Mouse (Mus musculus) macrophage (primary cell): ENCODE measurements around the gene Fjx1. TPM values are rescaled to one million over a fixed set of nuclear protein-coding genes. Genes with fewer than 3 reads are reported as not detected.

Experiments
- H3K27ac ChIP-seq: fragments of 350-480 bp; formaldehyde crosslinking; 2 replicates; pipeline ENCODE4 v1.9.0; 2021
- H3K36me3 ChIP-seq: fragments of 350-480 bp; formaldehyde crosslinking; 2 replicates; pipeline ENCODE4 v1.9.0; 2021; ENCODE audit errors: inconsistent target
- H3K4me3 ChIP-seq: fragments of 350-480 bp; formaldehyde crosslinking; 2 replicates; pipeline ENCODE4 v1.9.0; 2021; ENCODE audit errors: inconsistent target
- H3K79me2 ChIP-seq: fragments of 350-480 bp; formaldehyde crosslinking; 2 replicates; pipeline ENCODE4 v1.9.0; 2021; ENCODE audit errors: inconsistent target
- WGBS: methylation state at CpG from one replicate; pipeline ENCODE4 v1.1.7; 2026; ENCODE audit warnings: inconsistent platforms; ENCODE audit not compliant: missing documents; 5-methylcytosine and 5-hydroxymethylcytosine counted together
- polyA plus RNA-seq: library from polyadenylated mRNA; stranded (reverse); fragments of 250-400 nt; gene quantifications from 3 replicates; pipeline ENCODE4 v1.2.4, GENCODE M21; 2018; ENCODE audit warnings: inconsistent platforms
- total RNA-seq, 78 experiments: library from RNA; depleted of rRNA; stranded (reverse); fragments of 250-400 nt; gene quantifications; 1 replicate in 9 of 78; 2 replicates in 24 of 78; 3 replicates in 43 of 78; 4 replicates in 2 of 78; pipeline ENCODE4 v1.2.4; 2018; ENCODE audit warnings: inconsistent platforms in 56 of 78

Fjx1 gene
- total RNA-seq (2018; cell fraction: chromatin; rRNA removed) = under 1 TPM in 4 of 26 experiments, not detected in 22; 0.37 to 0.92 (median 0.54) TPM
- total RNA-seq (2018; cell fraction: cytosol; rRNA removed) = under 1 TPM in 8 of 26 experiments, not detected in 18; 0.03 to 0.94 (median 0.20) TPM
- total RNA-seq (2018; cell fraction: nucleus; rRNA removed) = under 1 TPM in 7 of 26 experiments, not detected in 19; 0.29 to 0.68 (median 0.45) TPM
- not detected in 3 replicates for polyA plus RNA-seq

- H3K79me2 ChIP-seq = no peaks in the 10 kb centered on the region
- 3% methylated on average over 43 of the region's 49 CpGs for WGBS
- no peak within 1 kb of the TSS for H3K27ac ChIP-seq
- no peaks in the 10 kb centered on the region for H3K36me3 ChIP-seq
- H3K4me3 ChIP-seq = no peak within 1 kb of the TSS
Observed at GRCm38 (mm10) chr2:102451671-102452549, at the start of gene Fjx1. Fjx1 (minus strand) TSS chr2:102452499.

GRCm38 (mm10) chr2:102500001-102500689 lies 47.8 kb upstream of the Fjx1 start:
- 24% methylated on average over 4 of the region's 4 CpGs for WGBS
- H3K36me3 ChIP-seq = no peaks in the 10 kb centered on the region
- H3K79me2 ChIP-seq = no peaks in the 10 kb centered on the region
- H3K27ac ChIP-seq = no peak overlapping the region
- H3K4me3 ChIP-seq = no peak overlapping the region

DNA sequence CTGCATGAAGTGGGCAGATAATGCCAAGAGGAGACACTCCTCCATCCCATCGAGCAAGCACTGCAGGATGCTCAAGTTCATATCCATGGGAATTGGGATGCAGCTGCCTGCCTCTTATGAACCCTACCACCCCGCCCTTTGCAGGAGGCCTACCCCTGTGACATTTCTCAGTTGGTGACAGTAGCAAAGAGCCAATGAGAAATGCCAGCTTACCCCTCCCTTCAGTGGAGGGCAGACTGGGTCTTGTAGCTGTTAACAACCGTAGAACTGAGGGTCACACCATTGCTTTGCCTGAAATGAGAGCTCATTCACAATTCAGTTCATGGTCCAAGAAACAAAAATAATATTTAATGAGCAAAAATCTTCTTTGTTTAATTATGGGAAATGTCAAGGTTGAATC lies 28.4 kb upstream of the Fjx1 start:
- Histone ChIP-seq H3K79me2 (no peaks in the 10 kb centered on the region), H3K4me3 (no peak overlapping the region), H3K27ac (no peak overlapping the region), H3K36me3 (no peaks in the 10 kb centered on the region)
- 93% methylated on average over 3 of the region's 3 CpGs for WGBS

DNA sequence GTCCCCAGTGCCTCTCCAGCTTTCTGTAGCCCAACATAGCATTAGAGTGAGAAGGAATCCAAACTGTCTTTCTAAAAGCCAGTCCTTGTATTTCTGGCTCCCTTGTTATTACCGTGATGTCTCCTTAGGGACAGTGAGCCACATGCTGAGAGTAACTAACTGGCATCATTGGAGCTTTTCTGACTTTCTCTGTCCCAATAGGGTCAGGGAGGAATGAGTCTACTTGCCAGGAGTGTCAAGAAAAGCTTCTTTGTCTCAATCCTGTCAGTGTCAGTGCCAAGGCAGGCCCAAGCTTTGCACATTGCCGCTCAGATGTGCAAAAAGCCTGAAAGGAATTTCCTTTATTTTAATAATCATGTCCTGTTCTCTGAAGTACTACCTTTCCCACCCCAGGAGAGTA lies 23.8 kb upstream of the Fjx1 start:
- 100% methylated on average over 2 of the region's 2 CpGs for WGBS
- Histone ChIP-seq H3K27ac (no peak overlapping the region), H3K4me3 (no peak overlapping the region), H3K79me2 (no peaks in the 10 kb centered on the region), H3K36me3 (no peaks in the 10 kb centered on the region)

GRCm38 (mm10) chr2:102468645-102469044 lies 16.3 kb upstream of the Fjx1 start:
- WGBS = 92% methylated on average over 3 of the region's 3 CpGs
- H3K36me3 ChIP-seq = no peaks in the 10 kb centered on the region
- H3K79me2 ChIP-seq = no peaks in the 10 kb centered on the region
- no peak overlapping the region for H3K27ac ChIP-seq
- no peak overlapping the region for H3K4me3 ChIP-seq

DNA sequence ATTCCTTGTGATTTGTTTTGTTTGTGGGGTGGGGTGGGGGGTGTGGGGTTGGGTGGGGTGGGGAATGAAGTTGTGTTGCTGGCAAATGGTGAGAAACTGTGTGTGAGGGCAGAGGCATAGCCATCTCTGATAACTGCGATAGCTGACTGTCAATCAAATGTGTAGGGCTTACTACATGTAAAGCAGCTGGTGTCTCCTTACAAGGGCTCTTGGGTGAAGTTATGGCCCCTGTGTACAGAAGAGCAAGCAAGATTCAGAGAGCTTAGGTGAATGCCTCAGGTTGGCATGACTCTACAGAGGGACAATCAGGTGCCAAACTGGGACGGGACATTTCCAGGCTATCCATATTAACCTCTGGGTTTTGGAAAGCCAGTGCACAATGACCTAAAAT lies 12.0 kb upstream of the Fjx1 start:
- Histone ChIP-seq H3K36me3 (no peaks in the 10 kb centered on the region), H3K4me3 (no peak overlapping the region), H3K79me2 (no peaks in the 10 kb centered on the region), H3K27ac (no peak overlapping the region)
- 91% methylated on average over 2 of the region's 2 CpGs for WGBS

DNA sequence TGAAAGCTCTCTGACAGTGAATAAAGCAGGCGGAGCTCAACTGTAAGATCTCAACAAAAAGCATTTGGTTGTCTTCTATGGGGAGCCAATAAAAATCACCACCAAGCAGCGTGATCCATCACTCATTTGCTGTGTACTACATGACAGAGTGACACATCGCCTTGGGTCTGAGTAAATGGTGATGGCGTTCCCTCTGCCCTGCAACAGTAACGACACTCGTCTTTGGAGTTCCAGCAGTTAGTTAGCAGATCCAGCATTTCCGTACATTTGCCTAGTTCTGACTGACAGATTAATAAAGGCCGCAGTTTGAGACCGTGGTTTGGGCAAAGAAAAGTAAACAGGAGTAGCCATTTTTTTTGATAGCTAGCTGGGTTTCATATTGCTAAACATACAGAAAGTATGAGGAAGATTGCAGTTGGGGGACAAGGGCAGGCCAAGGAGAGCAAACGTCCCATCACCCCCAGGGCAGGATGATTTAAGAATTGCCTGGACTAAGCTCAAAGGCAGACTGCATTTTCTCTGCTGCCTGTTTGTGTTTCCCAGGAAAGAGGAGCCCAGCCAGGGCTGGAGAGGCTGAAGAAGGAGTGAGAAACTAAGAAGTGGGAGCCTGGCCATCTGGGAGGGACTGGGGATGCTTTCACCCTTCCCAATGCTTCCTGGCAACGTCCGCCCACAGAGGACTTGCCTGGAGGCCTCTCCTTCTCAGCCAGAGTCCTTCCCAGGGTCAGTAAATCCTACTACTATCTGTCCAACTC lies 11.5 kb upstream of the Fjx1 start:
- whole genome bisulfite sequencing = 92% methylated on average over 12 of the region's 12 CpGs
- Histone ChIP-seq H3K27ac (no peak overlapping the region), H3K36me3 (no peaks in the 10 kb centered on the region), H3K4me3 (no peak overlapping the region), H3K79me2 (no peaks in the 10 kb centered on the region)

GRCm38 (mm10) chr2:102461491-102461890 lies 9.2 kb upstream of the Fjx1 start:
- Histone ChIP-seq H3K36me3 (no peaks in the 10 kb centered on the region), H3K79me2 (no peaks in the 10 kb centered on the region), H3K27ac (no peak overlapping the region), H3K4me3 (no peak overlapping the region)
- 88% methylated on average over 1 of the region's 1 CpGs for WGBS

DNA sequence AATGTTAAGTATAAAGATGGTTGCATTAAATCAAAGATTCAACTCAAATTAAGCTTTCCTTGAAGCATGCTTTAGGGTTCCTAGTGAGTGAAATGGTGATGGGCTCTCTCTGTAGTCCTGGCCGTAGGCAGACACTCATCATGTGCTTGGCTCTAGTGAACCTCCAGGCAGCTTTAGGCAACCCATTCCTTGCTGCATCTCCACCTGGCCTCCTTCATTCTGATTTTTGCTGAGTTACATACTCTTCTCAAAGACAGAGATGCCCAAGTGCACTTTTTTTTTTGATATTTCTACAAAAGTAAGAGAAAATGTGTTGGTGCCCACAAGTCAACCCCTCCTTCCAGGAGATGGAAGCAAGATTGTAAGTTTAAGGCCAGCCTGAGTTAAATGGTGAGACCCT lies 2.8 kb upstream of the Fjx1 start:
- H3K27ac ChIP-seq = no peak overlapping the region
- no peaks in the 10 kb centered on the region for H3K79me2 ChIP-seq
- 92% methylated on average over 1 of the region's 1 CpGs for WGBS
- H3K4me3 ChIP-seq = no peak overlapping the region
- H3K36me3 ChIP-seq = no peaks in the 10 kb centered on the region

GRCm38 (mm10) chr2:102453447-102453846 lies 1.1 kb upstream of the Fjx1 start:
- Histone ChIP-seq H3K79me2 (no peaks in the 10 kb centered on the region), H3K27ac (no peak overlapping the region), H3K4me3 (no peak overlapping the region), H3K36me3 (no peaks in the 10 kb centered on the region)
- WGBS = 9% methylated on average over 3 of the region's 3 CpGs

GRCm38 (mm10) chr2:102450761-102451670 lies 1.3 kb downstream of the Fjx1 start:
- Histone ChIP-seq H3K4me3 (no peak overlapping the region), H3K36me3 (no peaks in the 10 kb centered on the region), H3K27ac (no peak overlapping the region), H3K79me2 (no peaks in the 10 kb centered on the region)
- WGBS = 2% methylated on average over 98 of the region's 109 CpGs

- Histone ChIP-seq H3K79me2 (no peaks in the 10 kb centered on the region), H3K36me3 (no peaks in the 10 kb centered on the region), H3K4me3 (no peak overlapping the region), H3K27ac (no peak overlapping the region)
- 3% methylated on average over 43 of the region's 43 CpGs for WGBS
Observed at GRCm38 (mm10) chr2:102450248-102450760, 2.0 kb downstream of the Fjx1 start.

DNA sequence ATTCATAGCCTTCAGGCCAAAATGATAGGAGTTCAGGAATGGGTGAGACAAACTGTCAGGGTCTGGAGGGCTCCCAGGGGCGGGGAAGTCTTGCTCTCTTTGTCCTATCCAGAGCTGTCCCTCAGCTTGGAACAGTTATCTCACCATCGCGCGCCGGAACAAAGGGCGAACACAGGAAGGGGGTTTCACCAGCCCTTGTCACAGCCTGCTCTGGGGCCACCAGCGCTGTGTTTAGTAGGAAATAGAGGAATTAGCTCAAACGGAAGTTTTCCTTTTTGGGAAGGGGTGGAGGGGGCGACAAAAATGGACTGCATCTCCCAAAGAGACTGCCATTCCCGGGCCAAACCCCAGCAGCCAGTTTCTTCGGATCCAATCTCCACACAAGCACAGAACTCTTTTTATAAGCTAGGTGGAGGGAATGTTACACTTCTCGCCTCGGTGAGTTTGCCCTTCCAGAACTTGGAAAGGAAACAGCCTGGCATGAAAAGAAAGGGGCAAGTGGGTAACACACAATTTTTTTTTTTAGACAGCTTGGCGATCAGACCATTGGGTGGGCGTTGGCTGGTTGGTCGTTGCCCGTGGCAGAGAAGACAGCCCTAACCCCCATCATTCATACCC lies 2.6 kb downstream of the Fjx1 start:
- H3K79me2 ChIP-seq = no peaks in the 10 kb centered on the region
- H3K27ac ChIP-seq = no peak overlapping the region
- H3K36me3 ChIP-seq = no peaks in the 10 kb centered on the region
- WGBS = 7% methylated on average over 15 of the region's 17 CpGs
- no peak overlapping the region for H3K4me3 ChIP-seq
